Mouse (Mus musculus): ENCODE data around the gene Farsa.

The Farsa gene

DNA sequence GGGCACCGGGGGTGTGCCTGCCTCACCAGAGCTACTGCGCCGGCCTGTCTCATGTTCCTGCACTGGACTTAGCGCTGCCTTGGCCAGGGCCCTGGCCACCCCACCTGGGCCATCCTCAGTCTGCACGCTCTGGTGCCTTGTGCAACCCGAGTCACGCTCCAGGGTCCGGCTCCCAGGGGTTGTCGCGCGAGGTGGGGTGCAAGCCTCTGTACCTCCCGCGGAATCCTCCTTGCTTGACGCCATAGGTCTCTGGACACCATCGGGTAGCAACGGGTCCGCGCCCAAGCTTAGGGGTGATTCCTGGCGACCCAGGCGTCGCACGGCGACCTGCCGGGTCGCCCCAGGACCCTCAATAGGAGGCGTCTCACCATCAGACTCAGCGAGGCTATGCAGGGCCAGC is 55.6 kb downstream of the Farsa start:
- peak in 1 of 2 experiments; percentile 11 for DNase-seq

GRCm38 (mm10) chr8:84912895-84913501 is 56.2 kb downstream of the Farsa start:
- peak; percentile 84 to 88 for DNase-seq

DNA sequence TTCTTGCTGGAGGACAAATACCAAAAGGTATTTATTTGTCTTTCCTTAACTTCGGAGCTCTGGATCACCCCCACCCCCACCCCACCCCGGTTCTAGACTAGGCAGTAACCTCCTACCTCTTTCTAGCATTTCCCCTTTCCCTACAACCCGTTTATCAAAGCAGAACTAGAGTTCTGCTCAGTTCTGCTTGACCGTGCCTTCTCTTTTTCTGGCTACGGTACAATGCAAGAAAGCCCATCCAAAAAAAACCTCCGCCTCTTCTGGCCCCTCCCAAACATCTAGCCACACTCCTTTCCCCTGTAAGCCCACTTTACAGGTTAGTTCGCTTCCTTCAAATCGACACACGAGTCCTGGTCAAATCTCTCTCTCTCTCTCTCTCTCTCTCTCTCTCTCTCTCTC is 56.7 kb downstream of the Farsa start:
- no peak for DNase-seq

GRCm38 (mm10) chr8:84913960-84914359 is 57.2 kb downstream of the Farsa start:
- peak; percentile 37 to 63 for DNase-seq

DNA sequence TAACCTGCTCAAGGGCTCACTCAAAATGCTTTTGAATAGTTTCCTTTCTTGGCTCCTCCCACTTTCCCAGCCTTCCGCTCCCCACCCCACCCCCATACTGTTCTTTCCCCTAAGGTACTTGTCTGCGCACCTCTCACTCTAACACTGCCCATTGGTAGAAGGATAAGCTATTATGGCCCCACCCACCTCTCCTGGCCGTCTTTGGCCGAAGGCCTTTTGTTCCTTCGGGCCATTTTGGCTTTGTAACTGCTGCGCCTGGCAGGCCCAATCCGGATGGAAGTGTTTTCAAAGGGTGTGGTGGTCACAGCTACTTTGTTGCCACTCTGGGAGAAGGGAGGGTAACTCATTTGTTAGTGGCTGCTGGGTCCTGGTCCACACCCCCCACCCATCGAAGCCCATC is 58.5 kb downstream of the Farsa start:
- no peak for DNase-seq

DNA sequence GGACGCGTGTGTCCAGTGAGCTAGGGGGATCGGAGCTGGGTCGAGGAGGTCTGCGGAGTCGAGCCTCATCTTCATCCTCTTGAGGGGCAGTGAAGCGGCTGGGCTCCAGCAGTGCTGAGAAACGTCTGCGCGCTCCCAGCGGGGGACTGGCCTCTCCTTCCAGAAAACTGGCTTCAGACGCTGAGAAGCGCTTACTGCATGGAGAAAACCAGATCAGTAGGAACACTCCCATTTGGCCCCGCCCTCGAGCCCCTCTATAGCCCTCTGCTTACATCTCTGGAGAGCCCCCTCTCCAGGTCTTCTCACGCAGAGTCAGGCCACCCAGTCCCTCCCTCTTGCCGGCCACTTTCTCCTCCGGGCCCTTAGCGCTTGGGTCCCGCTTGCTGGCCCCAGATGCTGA is 61.0 kb downstream of the Farsa start:
- DNase-seq: no peak

- no peak for DNase-seq
Observed at GRCm38 (mm10) chr8:84918646-84919045, 61.9 kb downstream of the Farsa start.
